Mouse (Mus musculus) lung, embryonic 14.5 days (tissue): ENCODE measurements at regions not wholly inside any gene's neighbourhood (a gene's known extent, or its start where the extent isn't known, plus 50 kb on each side); places are given as distances from the start of the nearest gene placed in this dataset.

Experiments
- ATAC-seq: fragments of 200-750 bp; cut with Nextera tagmentation; 2 replicates; pipeline ENCODE4 v1.8.0; 2017; ENCODE audit warnings: mild to moderate bottlenecking, moderate TSS enrichment, moderate library complexity; ENCODE audit not compliant: insufficient read depth
- DNase-seq: peaks from one replicate; pipeline ENCODE4 v3.0.0-alpha.2; 2015
- H3K27ac ChIP-seq: fragments of 300-500 bp; sonication (generic); 2 replicates; pipeline ENCODE4 v1.5.1; 2014; ENCODE audit warnings: low read depth, mild to moderate bottlenecking, moderate library complexity
- H3K27me3 ChIP-seq: fragments of 300-500 bp; sonication (generic); 2 replicates; pipeline ENCODE4 v1.6.1; 2014; ENCODE audit warnings: low read length, control low read depth; ENCODE audit not compliant: insufficient read depth
- H3K36me3 ChIP-seq: fragments of 300-500 bp; sonication (generic); 2 replicates; pipeline ENCODE4 v1.6.1; 2014; ENCODE audit warnings: control low read depth; ENCODE audit not compliant: insufficient read depth
- H3K4me1 ChIP-seq: fragments of 300-500 bp; sonication (generic); 2 replicates; pipeline ENCODE4 v1.6.1; 2014; ENCODE audit warnings: antibody characterized with exemption, control low read depth; ENCODE audit not compliant: insufficient read depth
- H3K4me2 ChIP-seq: fragments of 300-500 bp; sonication (generic); 2 replicates; pipeline ENCODE4 v1.6.1; 2014; ENCODE audit warnings: mild to moderate bottlenecking
- H3K4me3 ChIP-seq: fragments of 300-500 bp; sonication (generic); 2 replicates; pipeline ENCODE4 v1.5.1; 2014; ENCODE audit warnings: low read depth, low read length
- H3K9ac ChIP-seq: fragments of 300-500 bp; sonication (generic); 2 replicates; pipeline ENCODE4 v1.6.1; 2014
- H3K9me3 ChIP-seq: fragments of 300-500 bp; sonication (generic); 2 replicates; pipeline ENCODE4 v1.6.1; 2016; ENCODE audit warnings: low read depth, low read length, control low read depth
- CTCF ChIP-seq: IDR thresholded peaks from 2 replicates; pipeline ENCODE4 v1.5.1; 2016; ENCODE audit warnings: antibody characterized with exemption, low read depth
- WGBS: fragments of 180-500 bp; shearing (Covaris S2); extraction: QIAGEN DNeasy Blood & Tissue Kit; methylation state at CpG from one replicate; pipeline ENCODE4 v1.1.7; 2014; 5-methylcytosine and 5-hydroxymethylcytosine counted together

GRCm38 (mm10) chr12:106392316-106392715 lies 382.3 kb downstream of the Vrk1 start:
- Histone ChIP-seq H3K9me3 (no peaks in the 10 kb centered on the region), H3K4me2 (no peak overlapping the region), H3K27me3 (no peaks in the 10 kb centered on the region), H3K9ac (no peak overlapping the region), H3K4me1 (no peaks in the 10 kb centered on the region), H3K36me3 (no peaks in the 10 kb centered on the region), H3K4me3 (no peak overlapping the region), H3K27ac (no peak overlapping the region)
- DNase-seq (no peak), ATAC-seq (no peak)
- WGBS: 76% methylated on average over 2 of the region's 2 CpGs
- no peak for TF ChIP-seq CTCF

- Histone ChIP-seq H3K27ac (no peak overlapping the region), H3K4me2 (no peak overlapping the region), H3K36me3 (no peaks in the 10 kb centered on the region), H3K4me1 (no peaks in the 10 kb centered on the region), H3K4me3 (no peak overlapping the region), H3K9me3 (no peaks in the 10 kb centered on the region), H3K9ac (no peak overlapping the region), H3K27me3 (no peaks in the 10 kb centered on the region)
- DNase-seq (no peak), ATAC-seq (no peak)
- TF ChIP-seq CTCF: no peak
- WGBS: 73% methylated on average over 17 of the region's 17 CpGs
Measured at GRCm38 (mm10) chr12:106399085-106399484, 389.1 kb downstream of the Vrk1 start.

- 77% methylated on average over 7 of the region's 7 CpGs for WGBS
- Histone ChIP-seq H3K9ac (no peak overlapping the region), H3K4me1 (no peaks in the 10 kb centered on the region), H3K27ac (no peak overlapping the region), H3K4me3 (no peak overlapping the region), H3K9me3 (no peaks in the 10 kb centered on the region), H3K36me3 (no peaks in the 10 kb centered on the region), H3K27me3 (no peaks in the 10 kb centered on the region), H3K4me2 (no peak overlapping the region)
- ATAC-seq (no peak), DNase-seq (no peak)
- 0 out of 2 replicates have a peak, but pooled peaks have one; percentile 6 for TF ChIP-seq CTCF
Measured at GRCm38 (mm10) chr12:106411075-106411474, 401.0 kb downstream of the Vrk1 start.

- H3K27ac ChIP-seq: no peak overlapping the region
- no peak overlapping the region for H3K9ac ChIP-seq
- no peaks in the 10 kb centered on the region for H3K36me3 ChIP-seq
- no peak for ATAC-seq
- H3K4me2 ChIP-seq: no peak overlapping the region
- no peaks in the 10 kb centered on the region for H3K9me3 ChIP-seq
- no peaks in the 10 kb centered on the region for H3K4me1 ChIP-seq
- WGBS: 69% methylated on average over 4 of the region's 4 CpGs
- no peak overlapping the region for H3K4me3 ChIP-seq
- H3K27me3 ChIP-seq: no peaks in the 10 kb centered on the region
- DNase-seq: no peak
- TF ChIP-seq CTCF: no peak
Measured at GRCm38 (mm10) chr12:106426631-106427030, 416.6 kb downstream of the Vrk1 start.

- ATAC-seq: no peak
- DNase-seq: no peak
- Histone ChIP-seq H3K27me3 (no peaks in the 10 kb centered on the region), H3K9ac (no peak overlapping the region), H3K4me3 (no peak overlapping the region), H3K27ac (no peak overlapping the region), H3K9me3 (no peaks in the 10 kb centered on the region), H3K36me3 (no peaks in the 10 kb centered on the region), H3K4me2 (no peak overlapping the region), H3K4me1 (no peaks in the 10 kb centered on the region)
- no peak for TF ChIP-seq CTCF
- WGBS: 55% methylated on average over 7 of the region's 7 CpGs
Measured at GRCm38 (mm10) chr12:106429991-106430390, 420.0 kb downstream of the Vrk1 start.

GRCm38 (mm10) chr12:106445151-106445550 lies 435.1 kb downstream of the Vrk1 start:
- ATAC-seq (no peak), DNase-seq (no peak)
- TF ChIP-seq CTCF: no peak

GRCm38 (mm10) chr12:106445976-106446375 lies 435.9 kb downstream of the Vrk1 start:
- no peaks in the 10 kb centered on the region for H3K27me3 ChIP-seq
- no peak overlapping the region for H3K4me3 ChIP-seq
- ATAC-seq (no peak), DNase-seq (no peak)
- 54% methylated on average over 10 of the region's 10 CpGs for WGBS
- H3K4me1 ChIP-seq: no peaks in the 10 kb centered on the region
- no peak overlapping the region for H3K4me2 ChIP-seq
- no peak overlapping the region for H3K27ac ChIP-seq
- H3K36me3 ChIP-seq: no peaks in the 10 kb centered on the region
- no peak for TF ChIP-seq CTCF
- no peaks in the 10 kb centered on the region for H3K9me3 ChIP-seq
- H3K9ac ChIP-seq: no peak overlapping the region

More at GRCm38 (mm10) chr12:106445151-106445550, 435.1 kb downstream of the Vrk1 start:
- Histone ChIP-seq H3K9ac (no peak overlapping the region), H3K9me3 (no peaks in the 10 kb centered on the region), H3K36me3 (no peaks in the 10 kb centered on the region), H3K4me1 (no peaks in the 10 kb centered on the region), H3K4me2 (no peak overlapping the region), H3K4me3 (no peak overlapping the region), H3K27me3 (no peaks in the 10 kb centered on the region), H3K27ac (no peak overlapping the region)
- 59% methylated on average over 7 of the region's 7 CpGs for WGBS
